Comparison of ENCODE assay signal across 9 mouse cellular contexts in the genomic region with DNA sequence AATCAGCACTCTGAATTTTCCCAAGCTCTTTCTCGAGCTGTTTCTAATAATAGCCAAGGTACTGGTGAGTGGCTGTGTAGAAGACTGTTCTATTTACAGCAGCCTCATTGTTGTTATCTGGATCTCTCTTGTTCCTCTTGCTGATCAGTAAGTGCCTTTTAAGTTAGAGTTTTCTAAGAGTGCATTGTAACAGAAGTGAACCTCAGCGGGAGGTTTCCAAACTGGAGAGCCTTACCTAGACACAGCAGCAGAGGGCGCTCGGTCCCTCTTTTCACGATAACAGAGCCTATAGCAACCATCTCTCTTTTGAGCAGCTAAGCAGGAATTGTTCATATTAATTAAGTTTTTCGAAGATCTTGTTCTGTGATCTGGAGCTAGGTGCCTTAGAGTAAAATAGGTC.
DNase-seq lines count a peak whose midpoint lies in the region; ATAC-seq lines count a peak whose summit lies in the region.
"Had no signal": no experiment of that assay in that cellular context is flagged by ENCODE, and none has a peak within 500 bp of the region (broad histone marks: within the 10 kb centered on the region; RNA-seq: fewer than 3 reads in every experiment).

No protein-coding gene starts in this region.

- peak; percentile 89 for ATAC-seq in CD4-positive, CD25-positive, alpha-beta regulatory T cell, adult 4 months
- no peak for ATAC-seq in embryonic facial prominence, embryonic 11.5 days (replicated peaks; ENCODE audit: insufficient number of reproducible peaks, low FRiP score, low TSS enrichment, low read depth)
- no peak; the same call in 1 of the 2 replicates for ATAC-seq in heart, embryonic 11.5 days (replicated peaks; ENCODE audit: insufficient number of reproducible peaks, low FRiP score, low TSS enrichment)
- ATAC-seq in liver, embryonic 16.5 days (ENCODE audit: low read depth), result 0 out of 2 replicates have a peak, but pooled peaks have one; percentile 24
- peak; percentile 39; the same call in 1 of the 2 replicates for ATAC-seq in neutrophil, adult 5-6 weeks (ENCODE audit: extremely low read depth, insufficient number of reproducible peaks, low FRiP score, poor library complexity, severe bottlenecking)

- no peak overlapping the region for H3K4me3 ChIP-seq in embryonic facial prominence, embryonic 11.5 days (ENCODE audit: low read depth, low read length)
- H3K4me3 ChIP-seq in heart, embryonic 11.5 days (ENCODE audit: low read depth, low read length), result no peak overlapping the region
- H3K4me3 ChIP-seq in liver, embryonic 16.5 days (ENCODE audit: low read depth, low read length), result no peak overlapping the region
- H3K4me3 ChIP-seq: limb, embryonic 12.5 days had no signal

- H3K4me2 ChIP-seq in embryonic facial prominence, embryonic 11.5 days (ENCODE audit: low read depth, low read length), result no peak overlapping the region
- 0 out of 2 replicates have a peak overlapping the region, but pooled peaks have one; percentile 20 for H3K4me2 ChIP-seq in heart, embryonic 11.5 days
- no peak overlapping the region for H3K4me2 ChIP-seq in liver, embryonic 16.5 days (ENCODE audit: low read depth, low read length)

- WGBS in embryonic facial prominence, embryonic 11.5 days, result 5% methylated on average over 6 of the region's 6 CpGs
- WGBS in heart, embryonic 11.5 days (ENCODE audit: insufficient replicate concordance), result 6% methylated on average over 6 of the region's 6 CpGs
- WGBS in liver, embryonic 16.5 days (ENCODE audit: insufficient replicate concordance), result 6% methylated on average over 6 of the region's 6 CpGs

- no peak overlapping the region for H3K27ac ChIP-seq in embryonic facial prominence, embryonic 11.5 days (replicated peaks; ENCODE audit: low read depth, low read length)
- H3K27ac ChIP-seq in heart, embryonic 11.5 days (ENCODE audit: low read depth, low read length), result no peak overlapping the region; the same call in 1 of the 2 replicates
- no peak overlapping the region for H3K27ac ChIP-seq in liver, embryonic 16.5 days (ENCODE audit: low read length)

- H3K9ac ChIP-seq in embryonic facial prominence, embryonic 11.5 days (replicated peaks; ENCODE audit: low read length), result no peak overlapping the region
- H3K9ac ChIP-seq in heart, embryonic 11.5 days (ENCODE audit: low read depth, low read length), result no peak overlapping the region
- H3K9ac ChIP-seq in liver, embryonic 16.5 days (ENCODE audit: low read depth, low read length), result no peak overlapping the region
- H3K9ac ChIP-seq: limb, embryonic 12.5 days had no signal

- H3K4me1 ChIP-seq in embryonic facial prominence, embryonic 11.5 days (ENCODE audit: control insufficient read depth, insufficient read depth, low read length), result no peaks in the 10 kb centered on the region
- peaks cover 9% of the 10 kb centered on the region; the same call in 1 of the 2 replicates for H3K4me1 ChIP-seq in heart, embryonic 11.5 days (ENCODE audit: control insufficient read depth, insufficient read depth, low read length)
- H3K4me1 ChIP-seq in liver, embryonic 16.5 days (ENCODE audit: control insufficient read depth, low read depth, low read length), result no peaks in the 10 kb centered on the region

- H3K9me3 ChIP-seq in embryonic facial prominence, embryonic 11.5 days (replicated peaks; ENCODE audit: control insufficient read depth, low read length), result no peaks in the 10 kb centered on the region
- H3K9me3 ChIP-seq in heart, embryonic 11.5 days (replicated peaks; ENCODE audit: control insufficient read depth, low read length), result no peaks in the 10 kb centered on the region
- no peaks in the 10 kb centered on the region for H3K9me3 ChIP-seq in liver, embryonic 16.5 days (replicated peaks; ENCODE audit: control insufficient read depth, low read length)
- H3K9me3 ChIP-seq: limb, embryonic 12.5 days had no signal

- no peaks in the 10 kb centered on the region for H3K36me3 ChIP-seq in embryonic facial prominence, embryonic 11.5 days (replicated peaks; ENCODE audit: control insufficient read depth, insufficient read depth, low read depth, low read length)
- no peaks in the 10 kb centered on the region for H3K36me3 ChIP-seq in heart, embryonic 11.5 days (ENCODE audit: control insufficient read depth, insufficient read depth, low read length)
- H3K36me3 ChIP-seq in liver, embryonic 16.5 days (ENCODE audit: control insufficient read depth, insufficient read depth), result no peaks in the 10 kb centered on the region
- H3K36me3 ChIP-seq: limb, embryonic 12.5 days had no signal

- peak; percentile 74 for DNase-seq in adrenal gland, postnatal 25 days
- DNase-seq in embryonic facial prominence, embryonic 11.5 days (ENCODE audit: low spot score), result peak; percentile 84
- DNase-seq in kidney, postnatal 10 days, result peak; percentile 85
- DNase-seq in thymus, postnatal 0 days (ENCODE audit: low spot score), result peak; percentile 70

- H3K27me3 ChIP-seq in embryonic facial prominence, embryonic 11.5 days (ENCODE audit: control insufficient read depth, insufficient read depth, low read length), result no peaks in the 10 kb centered on the region
- H3K27me3 ChIP-seq in heart, embryonic 11.5 days (ENCODE audit: control insufficient read depth, insufficient read depth, low read length), result no peaks in the 10 kb centered on the region
- H3K27me3 ChIP-seq in liver, embryonic 16.5 days (ENCODE audit: control insufficient read depth, insufficient read depth, low read depth, low read length), result no peaks in the 10 kb centered on the region
- H3K27me3 ChIP-seq: limb, embryonic 12.5 days had no signal

Comparison
In these comparisons a context has a peak if more than half of its experiments do, and no peak if none do; other contexts are left out.
1. ATAC-seq: peak in CD4-positive, CD25-positive, alpha-beta regulatory T cell, adult 4 months (single experiment), liver, embryonic 16.5 days (single experiment) and neutrophil, adult 5-6 weeks (single experiment); none in embryonic facial prominence, embryonic 11.5 days (single experiment) and heart, embryonic 11.5 days (single experiment).
2. Peak in every context shown above with its lines, with median percentiles within 50 percentile points of each other: DNase-seq.